Mouse (Mus musculus) erythroblast, embryonic 14.5 days (primary cell): ENCODE data around the gene Ero1lb. TPM values are rescaled to one million over a fixed set of nuclear protein-coding genes. Genes with fewer than 3 reads are reported as not detected.

Experiments
- H3K27me3 ChIP-seq: 2 replicates; pipeline ENCODE4 v1.6.1; 2012; ENCODE audit warnings: inconsistent platforms; ENCODE audit not compliant: control insufficient read depth
- H3K36me3 ChIP-seq: 2 replicates; pipeline ENCODE4 v1.6.1; 2012; ENCODE audit warnings: mild to moderate bottlenecking, inconsistent platforms; ENCODE audit not compliant: control insufficient read depth
- H3K4me1 ChIP-seq: 2 replicates; pipeline ENCODE4 v1.6.1; 2012; ENCODE audit warnings: inconsistent platforms; ENCODE audit not compliant: control insufficient read depth
- H3K4me3 ChIP-seq: replicated peaks from 2 replicates; pipeline ENCODE3; 2012; ENCODE audit warnings: moderate library complexity, mild to moderate bottlenecking, inconsistent platforms
- H3K9me3 ChIP-seq: 2 replicates; pipeline ENCODE4 v1.6.1; 2012; ENCODE audit warnings: low read length, inconsistent platforms, mixed read lengths; ENCODE audit not compliant: control insufficient read depth
- GATA1 ChIP-seq: IDR thresholded peaks from 2 replicates; pipeline ENCODE4 v1.6.1; 2012; ENCODE audit warnings: low read length, inconsistent platforms, mixed read lengths
- TAL1 ChIP-seq: IDR thresholded peaks from 3 replicates; pipeline ENCODE4 v1.6.1; 2012; ENCODE audit warnings: low read length, inconsistent platforms, mixed read lengths
- polyA plus RNA-seq: library from polyadenylated mRNA; stranded (reverse); fragments of >175 nt; gene quantifications from 2 replicates; pipeline ENCODE4 v1.2.3, GENCODE M21; 2012

Gene Ero1lb
- polyA plus RNA-seq, 1 experiment: not detected

GRCm38 (mm10) chr13:12542006-12542981 is 23.4 kb upstream of the Ero1lb start:
- Histone ChIP-seq H3K4me3 (no peak overlapping the region), H3K36me3 (no peaks in the 10 kb centered on the region), H3K4me1 (peaks cover 5% of the 10 kb centered on the region), H3K9me3 (no peaks in the 10 kb centered on the region), H3K27me3 (0 out of 2 replicates have a peak, but pooled peaks cover 3% of the 10 kb centered on the region)
- TF ChIP-seq GATA1 (no peak), TAL1 (no peak)

- Histone ChIP-seq H3K9me3 (no peaks in the 10 kb centered on the region), H3K4me1 (peaks cover 5% of the 10 kb centered on the region), H3K36me3 (no peaks in the 10 kb centered on the region), H3K27me3 (0 out of 2 replicates have a peak, but pooled peaks cover 3% of the 10 kb centered on the region), H3K4me3 (no peak overlapping the region)
- TF ChIP-seq TAL1: no peak
- TF ChIP-seq GATA1: no peak
These were observed 22.4 kb upstream of the Ero1lb start for GRCm38 (mm10) chr13:12543246-12543645.

GRCm38 (mm10) chr13:12543880-12544568 is 21.6 kb upstream of the Ero1lb start:
- Histone ChIP-seq H3K4me3 (no peak overlapping the region), H3K4me1 (peaks cover 5% of the 10 kb centered on the region), H3K27me3 (0 out of 2 replicates have a peak, but pooled peaks cover 3% of the 10 kb centered on the region), H3K9me3 (no peaks in the 10 kb centered on the region), H3K36me3 (no peaks in the 10 kb centered on the region)
- TF ChIP-seq TAL1 (no peak), GATA1 (no peak)

GRCm38 (mm10) chr13:12554211-12554610 is 11.5 kb upstream of the Ero1lb start:
- no peaks in the 10 kb centered on the region for H3K36me3 ChIP-seq
- H3K27me3 ChIP-seq: no peaks in the 10 kb centered on the region
- H3K4me3 ChIP-seq: no peak overlapping the region
- no peak for TF ChIP-seq TAL1
- TF ChIP-seq GATA1: no peak
- H3K9me3 ChIP-seq: no peaks in the 10 kb centered on the region
- no peaks in the 10 kb centered on the region for H3K4me1 ChIP-seq

- TF ChIP-seq GATA1: no peak
- no peak for TF ChIP-seq TAL1
- H3K36me3 ChIP-seq: no peaks in the 10 kb centered on the region
- H3K4me3 ChIP-seq: no peak overlapping the region
- H3K9me3 ChIP-seq: no peaks in the 10 kb centered on the region
- no peaks in the 10 kb centered on the region for H3K4me1 ChIP-seq
- H3K27me3 ChIP-seq: no peaks in the 10 kb centered on the region
These were observed 6.6 kb upstream of the Ero1lb start for GRCm38 (mm10) chr13:12559044-12559443.

- Histone ChIP-seq H3K4me3 (no peak overlapping the region), H3K36me3 (no peaks in the 10 kb centered on the region), H3K9me3 (no peaks in the 10 kb centered on the region), H3K27me3 (no peaks in the 10 kb centered on the region), H3K4me1 (no peaks in the 10 kb centered on the region)
- TF ChIP-seq TAL1 (no peak), GATA1 (no peak)
These were observed 6.1 kb upstream of the Ero1lb start for GRCm38 (mm10) chr13:12559462-12560120.

GRCm38 (mm10) chr13:12561729-12562128 is 3.9 kb upstream of the Ero1lb start:
- TF ChIP-seq TAL1 (no peak), GATA1 (no peak)
- H3K4me1 ChIP-seq: peaks cover 14% of the 10 kb centered on the region

GRCm38 (mm10) chr13:12562256-12562655 is 3.4 kb upstream of the Ero1lb start:
- TF ChIP-seq TAL1 (no peak), GATA1 (no peak)
- Histone ChIP-seq H3K4me3 (no peak overlapping the region), H3K9me3 (no peaks in the 10 kb centered on the region), H3K36me3 (no peaks in the 10 kb centered on the region), H3K4me1 (peaks cover 14% of the 10 kb centered on the region), H3K27me3 (peaks cover 16% of the 10 kb centered on the region)

More at GRCm38 (mm10) chr13:12561729-12562128, 3.9 kb upstream of the Ero1lb start:
- Histone ChIP-seq H3K36me3 (no peaks in the 10 kb centered on the region), H3K27me3 (peaks cover 11% of the 10 kb centered on the region), H3K4me3 (no peak overlapping the region), H3K9me3 (no peaks in the 10 kb centered on the region)
